Mouse (Mus musculus) small intestine, adult 2 months (tissue): Measurements from ENCODE around the gene Slit1. TPM values are rescaled to one million over a fixed set of nuclear protein-coding genes. Genes with fewer than 3 reads are reported as not detected.

ENCODE experiments used
- H3K27ac ChIP-seq: fragments of 200-500 bp; 2 replicates; pipeline ENCODE4 v1.5.1; 2012; ENCODE audit warnings: low read depth, low read length, control low read depth, inconsistent platforms; ENCODE audit not compliant: insufficient read depth
- H3K27me3 ChIP-seq: fragments of 200-500 bp; 2 replicates; pipeline ENCODE4 v1.6.1; 2012; ENCODE audit warnings: mild to moderate bottlenecking, moderate library complexity, low read length, inconsistent platforms; ENCODE audit not compliant: control insufficient read depth, insufficient read depth
- H3K36me3 ChIP-seq: fragments of 200-500 bp; 2 replicates; pipeline ENCODE4 v1.6.1; 2012; ENCODE audit warnings: mild to moderate bottlenecking, low read length, control low read depth, inconsistent platforms; ENCODE audit not compliant: control insufficient read depth, insufficient read depth
- H3K4me1 ChIP-seq: fragments of 200-500 bp; 2 replicates; pipeline ENCODE4 v1.6.1; 2012; ENCODE audit warnings: low read length, inconsistent platforms, mixed read lengths; ENCODE audit not compliant: control insufficient read depth, insufficient read depth, insufficient read length
- H3K4me3 ChIP-seq: fragments of 200-500 bp; 2 replicates; pipeline ENCODE4 v1.5.1; 2012; ENCODE audit warnings: low read depth, mild to moderate bottlenecking, control low read depth, inconsistent platforms, low read length, moderate library complexity
- CTCF ChIP-seq: fragments of 200-500 bp; IDR thresholded peaks from 2 replicates; pipeline ENCODE4 v1.5.1; 2012; ENCODE audit warnings: low read depth, mild to moderate bottlenecking, control low read depth, inconsistent platforms, low read length, moderate library complexity, mixed read lengths; ENCODE audit not compliant: insufficient replicate concordance, insufficient read length; ENCODE audit errors: extremely low read depth
- POLR2A ChIP-seq: fragments of 200-500 bp; IDR thresholded peaks from 2 replicates; pipeline ENCODE4 v1.6.1; 2012; ENCODE audit warnings: low read depth, mild to moderate bottlenecking, control low read depth, inconsistent platforms, low read length, moderate library complexity
- WGBS: fragments of 180-500 bp; shearing (Covaris S2); methylation state at CpG from one replicate; pipeline ENCODE4 v1.1.7; 2018; 5-methylcytosine and 5-hydroxymethylcytosine counted together
- polyA plus RNA-seq: library from polyadenylated mRNA; depleted of rRNA; stranded (reverse); fragments of >200 nt; gene quantifications from 2 replicates; pipeline ENCODE4 v1.2.3, GENCODE M21; 2012

Gene Slit1
- polyA plus RNA-seq, 1 experiment, result 0.94 TPM

- 89% methylated on average over 14 of the region's 14 CpGs for WGBS
- H3K27me3 ChIP-seq, result peaks cover 18% of the 10 kb centered on the region
- H3K4me1 ChIP-seq, result no peaks in the 10 kb centered on the region; the same call in 1 of the 2 replicates
- H3K4me3 ChIP-seq, result no peak overlapping the region
- no peak for TF ChIP-seq POLR2A
- no peak for TF ChIP-seq CTCF
- no peaks in the 10 kb centered on the region for H3K36me3 ChIP-seq
- no peak overlapping the region for H3K27ac ChIP-seq
Observed at GRCm38 (mm10) chr19:41747436-41747835, 4.0 kb upstream of the Slit1 start.

GRCm38 (mm10) chr19:41745941-41746557, 2.6 kb upstream of the Slit1 start:
- Histone ChIP-seq H3K36me3 (no peaks in the 10 kb centered on the region), H3K27me3 (peaks cover 22% of the 10 kb centered on the region), H3K4me1 (no peaks in the 10 kb centered on the region; the same call in 1 of the 2 replicates), H3K4me3 (no peak overlapping the region), H3K27ac (no peak overlapping the region)
- TF ChIP-seq POLR2A (no peak), CTCF (no peak)
- WGBS, result 57% methylated on average over 15 of the region's 15 CpGs

- Histone ChIP-seq H3K27ac (no peak overlapping the region), H3K36me3 (no peaks in the 10 kb centered on the region), H3K27me3 (peaks cover 33% of the 10 kb centered on the region), H3K4me3 (no peak overlapping the region), H3K4me1 (no peaks in the 10 kb centered on the region; the same call in 1 of the 2 replicates)
- 37% methylated on average over 4 of the region's 4 CpGs for WGBS
- no peak for TF ChIP-seq POLR2A
- no peak for TF ChIP-seq CTCF
Observed at GRCm38 (mm10) chr19:41738896-41739295, 4.6 kb downstream of the Slit1 start.

GRCm38 (mm10) chr19:41738429-41738805, 5.0 kb downstream of the Slit1 start:
- Histone ChIP-seq H3K36me3 (no peaks in the 10 kb centered on the region), H3K4me3 (no peak overlapping the region), H3K27me3 (peaks cover 28% of the 10 kb centered on the region), H3K27ac (no peak overlapping the region), H3K4me1 (no peaks in the 10 kb centered on the region; the same call in 1 of the 2 replicates)
- no peak for TF ChIP-seq CTCF
- no peak for TF ChIP-seq POLR2A
- 11% methylated on average over 14 of the region's 14 CpGs for WGBS

- Histone ChIP-seq H3K4me3 (no peak overlapping the region), H3K27ac (no peak overlapping the region), H3K27me3 (peaks cover 22% of the 10 kb centered on the region), H3K36me3 (no peaks in the 10 kb centered on the region), H3K4me1 (no peaks in the 10 kb centered on the region)
- TF ChIP-seq CTCF (no peak), POLR2A (no peak)
- 5% methylated on average over 18 of the region's 18 CpGs for WGBS
Observed at GRCm38 (mm10) chr19:41737657-41738428, 5.6 kb downstream of the Slit1 start.

- WGBS, result 41% methylated on average over 10 of the region's 10 CpGs
- Histone ChIP-seq H3K36me3 (no peaks in the 10 kb centered on the region), H3K4me3 (no peak overlapping the region), H3K27ac (no peak overlapping the region), H3K4me1 (no peaks in the 10 kb centered on the region), H3K27me3 (peaks cover 10% of the 10 kb centered on the region)
- TF ChIP-seq POLR2A (no peak), CTCF (no peak)
Observed at GRCm38 (mm10) chr19:41734685-41735084, 8.8 kb downstream of the Slit1 start.

- 18% methylated on average over 2 of the region's 2 CpGs for WGBS
- TF ChIP-seq POLR2A (no peak), CTCF (no peak)
- no peak overlapping the region for H3K27ac ChIP-seq
- no peak overlapping the region for H3K4me3 ChIP-seq
- H3K27me3 ChIP-seq, result no peaks in the 10 kb centered on the region
- peaks cover 3% of the 10 kb centered on the region; the same call in 1 of the 2 replicates for H3K4me1 ChIP-seq
- H3K36me3 ChIP-seq, result no peaks in the 10 kb centered on the region
Observed at GRCm38 (mm10) chr19:41725491-41725890, 18.0 kb downstream of the Slit1 start.
